Mouse (Mus musculus) hindbrain, embryonic 16.5 days (tissue): ENCODE data around the gene Brd9. TPM values are rescaled to one million over a fixed set of nuclear protein-coding genes. Genes with fewer than 3 reads are reported as not detected.

Source experiments
- ATAC-seq: fragments of 200-750 bp; cut with Nextera tagmentation; 2 replicates; pipeline ENCODE4 v1.8.0; 2017; ENCODE audit warnings: moderate TSS enrichment, moderate library complexity
- H3K27ac ChIP-seq: fragments of 300-500 bp; sonication (generic); 2 replicates; pipeline ENCODE4 v1.5.1; 2014; ENCODE audit warnings: low read depth, mild to moderate bottlenecking, control low read depth, low read length, moderate library complexity
- H3K27me3 ChIP-seq: fragments of 300-500 bp; sonication (generic); replicated peaks from 2 replicates; pipeline ENCODE4 v1.6.1; 2014; ENCODE audit warnings: low read length; ENCODE audit not compliant: control insufficient read depth, insufficient read depth
- H3K36me3 ChIP-seq: fragments of 300-500 bp; sonication (generic); 2 replicates; pipeline ENCODE4 v1.6.1; 2014; ENCODE audit warnings: mild to moderate bottlenecking, low read length, moderate library complexity, mixed read lengths; ENCODE audit not compliant: control insufficient read depth, insufficient read depth
- H3K4me1 ChIP-seq: fragments of 300-500 bp; sonication (generic); 2 replicates; pipeline ENCODE4 v1.6.1; 2014; ENCODE audit warnings: low read depth, low read length; ENCODE audit not compliant: control insufficient read depth, insufficient read depth
- H3K4me2 ChIP-seq: fragments of 300-500 bp; sonication (generic); 2 replicates; pipeline ENCODE4 v1.6.1; 2014; ENCODE audit warnings: mild to moderate bottlenecking, low read length, control low read depth, moderate library complexity
- H3K4me3 ChIP-seq: fragments of 300-500 bp; sonication (generic); 2 replicates; pipeline ENCODE4 v1.5.1; 2014; ENCODE audit warnings: mild to moderate bottlenecking, low read length, control low read depth, moderate library complexity
- H3K9ac ChIP-seq: fragments of 300-500 bp; sonication (generic); 2 replicates; pipeline ENCODE4 v1.6.1; 2014; ENCODE audit warnings: low read depth, mild to moderate bottlenecking, control low read depth, low read length, moderate library complexity
- H3K9me3 ChIP-seq: fragments of 300-500 bp; sonication (generic); 2 replicates; pipeline ENCODE4 v1.6.1; 2014; ENCODE audit warnings: mild to moderate bottlenecking, low read length, moderate library complexity; ENCODE audit not compliant: control insufficient read depth
- WGBS: fragments of 180-500 bp; shearing (Covaris S2); extraction: QIAGEN DNeasy Blood & Tissue Kit; methylation state at CpG from one replicate; pipeline ENCODE4 v1.1.7; 2014; 5-methylcytosine and 5-hydroxymethylcytosine counted together
- polyA plus RNA-seq: library from polyadenylated mRNA; unstranded; fragments of >200 nt; fragmentation: Nextera tagmentation; extraction: Ambion mirVana; gene quantifications from 2 replicates; pipeline ENCODE4 v1.2.1, GENCODE M21; 2015

The Brd9 gene
- polyA plus RNA-seq: 78.4 and 86.8 TPM in 2 replicates

DNA sequence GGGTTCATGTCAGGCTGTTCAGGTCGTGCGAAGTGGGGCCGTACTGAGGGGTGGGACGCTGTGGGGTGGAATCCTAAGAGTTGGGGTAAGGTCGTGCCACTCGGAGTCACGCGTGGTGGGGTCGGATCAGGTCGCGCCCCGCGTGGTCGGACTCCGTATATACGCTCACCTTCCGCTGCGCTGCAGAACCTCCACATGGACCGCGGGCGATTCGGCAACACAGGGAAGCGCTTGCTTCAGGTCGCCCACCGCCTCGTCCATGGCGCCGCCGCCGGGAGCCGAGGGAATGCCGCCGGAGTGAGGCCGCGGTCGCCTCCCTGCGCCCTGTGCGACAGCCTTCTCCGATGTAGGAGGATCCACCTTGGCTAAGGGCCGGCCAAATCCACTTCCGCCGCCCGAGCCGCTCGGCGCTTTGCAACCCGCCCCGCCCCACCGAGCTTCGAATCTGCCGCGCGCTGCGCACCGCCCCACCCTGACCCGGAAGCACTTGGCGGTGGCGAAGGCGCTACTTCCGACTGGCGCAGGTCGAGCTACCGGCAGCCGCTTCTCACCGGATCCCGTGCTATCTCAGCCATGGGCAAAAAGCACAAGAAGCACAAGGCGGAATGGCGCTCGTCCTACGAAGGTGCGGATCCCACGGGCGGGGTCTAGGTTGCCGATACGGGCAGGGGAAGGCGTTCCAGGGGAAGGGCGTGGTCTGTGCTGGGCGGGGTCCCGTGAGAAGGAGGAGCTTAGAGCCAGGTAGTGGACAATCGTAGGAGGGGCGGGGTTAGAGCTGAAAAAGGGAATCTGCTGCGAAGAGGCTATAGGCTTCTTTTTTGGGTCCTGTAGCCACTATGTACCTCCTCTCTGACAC is at the start of gene Brd9, which contains the start of gene Trip13:
Gene Brd9, plus strand, starts transcription at position 491 of the 856 bp plus-strand sequence.
Gene Trip13, minus strand, starts transcription at position 464 of the 856 bp plus-strand sequence.
- Histone ChIP-seq H3K27ac (peak within 1 kb of the TSS; percentile 87), H3K9ac (peak within 1 kb of the TSS; percentile 85), H3K4me2 (peak within 1 kb of the TSS; percentile 79), H3K27me3 (no peaks in the 10 kb centered on the region), H3K4me1 (peaks cover 11% of the 10 kb centered on the region), H3K36me3 (peaks cover 15% of the 10 kb centered on the region), H3K9me3 (no peaks in the 10 kb centered on the region), H3K4me3 (peak within 1 kb of the TSS; percentile 88)
- ATAC-seq: peak; percentile 98
- under 1% methylated on average over 81 of the region's 82 CpGs for WGBS

DNA sequence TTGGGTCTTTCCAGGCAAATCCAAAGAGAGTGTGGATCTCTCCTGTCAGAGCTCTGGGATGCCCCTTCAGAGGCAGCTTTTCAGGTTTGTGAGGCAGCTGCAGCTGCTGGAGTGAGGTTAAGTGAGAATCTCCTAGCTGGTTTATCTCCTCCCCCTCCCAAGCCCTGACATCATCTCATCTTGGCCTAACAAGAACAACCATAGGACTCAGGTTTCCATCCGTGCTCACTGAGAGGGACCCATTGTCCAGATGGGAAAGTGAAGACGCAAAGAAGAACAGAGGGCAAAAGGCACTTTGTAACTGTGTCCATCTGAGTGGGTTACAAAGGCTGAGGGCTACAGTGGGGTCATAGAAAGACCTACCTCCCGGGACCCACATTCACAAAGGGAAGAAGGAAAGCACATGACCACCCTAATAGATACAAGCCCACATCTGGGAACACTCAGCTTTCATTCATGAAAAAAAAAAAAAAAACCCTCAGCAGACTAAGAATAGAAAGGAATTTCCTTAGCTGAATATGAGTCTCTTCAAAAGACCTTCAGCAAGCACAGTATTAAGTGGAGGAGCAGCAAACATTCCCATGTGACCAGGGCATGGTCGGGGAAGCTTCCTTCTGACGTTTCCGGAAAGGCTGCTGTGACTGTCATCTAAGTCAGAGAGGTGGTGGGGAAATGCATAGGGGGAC is 45.0 kb upstream of the Brd9 start:
- H3K4me3 ChIP-seq: no peak overlapping the region
- no peak overlapping the region for H3K4me2 ChIP-seq
- H3K36me3 ChIP-seq: no peaks in the 10 kb centered on the region
- no peaks in the 10 kb centered on the region for H3K4me1 ChIP-seq
- no peak overlapping the region for H3K9ac ChIP-seq
- 64% methylated on average over 6 of the region's 6 CpGs for WGBS
- H3K27ac ChIP-seq: no peak overlapping the region
- H3K27me3 ChIP-seq: no peaks in the 10 kb centered on the region
- ATAC-seq: no peak
- H3K9me3 ChIP-seq: no peaks in the 10 kb centered on the region

DNA sequence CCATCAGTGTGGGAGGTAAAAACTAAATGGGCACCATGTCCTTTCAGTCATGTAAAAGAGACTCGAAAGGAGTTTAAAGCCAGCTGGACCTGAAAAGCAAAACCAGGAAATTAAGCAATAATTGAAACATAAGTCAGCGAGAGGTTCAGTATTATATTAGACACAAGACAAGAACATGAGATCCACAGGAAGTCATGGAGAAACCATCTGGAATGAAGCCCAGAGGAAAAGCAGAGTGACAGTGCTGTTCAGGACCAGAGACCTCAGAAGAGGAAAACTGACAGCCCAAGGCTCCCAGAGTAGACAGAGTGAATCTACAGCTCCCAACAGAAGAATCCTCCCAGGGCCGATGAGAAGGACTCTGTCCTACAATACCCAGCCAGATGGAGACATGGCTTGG is 40.0 kb upstream of the Brd9 start:
- WGBS: 89% methylated on average over 3 of the region's 3 CpGs
- Histone ChIP-seq H3K9me3 (no peaks in the 10 kb centered on the region), H3K27me3 (no peaks in the 10 kb centered on the region), H3K4me1 (no peaks in the 10 kb centered on the region), H3K9ac (no peak overlapping the region), H3K4me2 (no peak overlapping the region), H3K4me3 (no peak overlapping the region), H3K27ac (no peak overlapping the region), H3K36me3 (no peaks in the 10 kb centered on the region)
- ATAC-seq: no peak

DNA sequence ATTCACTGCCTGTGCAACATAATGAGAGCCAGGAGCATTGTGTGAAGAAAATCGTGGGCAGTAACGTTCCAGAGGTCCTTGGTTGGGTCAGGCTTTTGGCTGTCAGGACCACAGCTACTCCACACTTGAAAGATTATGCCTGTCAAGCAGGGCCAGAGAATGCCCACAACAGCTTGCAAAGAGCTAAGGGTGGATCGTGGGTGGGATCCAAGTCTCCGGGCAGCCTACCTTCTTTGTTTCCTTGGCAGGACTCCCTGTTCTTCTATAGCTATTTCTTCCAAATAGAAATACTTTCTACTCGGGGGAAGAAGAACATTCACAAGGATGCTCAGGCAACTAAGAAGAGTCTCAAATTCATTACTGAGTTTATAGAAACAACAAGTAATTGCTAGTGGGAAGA is 30.5 kb upstream of the Brd9 start:
- no peak overlapping the region for H3K9ac ChIP-seq
- peak; percentile 45; the same call in 1 of the 2 replicates for ATAC-seq
- no peaks in the 10 kb centered on the region for H3K27me3 ChIP-seq
- no peak overlapping the region for H3K4me3 ChIP-seq
- no peak overlapping the region for H3K27ac ChIP-seq
- WGBS: 68% methylated on average over 5 of the region's 5 CpGs
- no peak overlapping the region for H3K4me2 ChIP-seq
- H3K4me1 ChIP-seq: no peaks in the 10 kb centered on the region
- H3K9me3 ChIP-seq: no peaks in the 10 kb centered on the region
- no peaks in the 10 kb centered on the region for H3K36me3 ChIP-seq

DNA sequence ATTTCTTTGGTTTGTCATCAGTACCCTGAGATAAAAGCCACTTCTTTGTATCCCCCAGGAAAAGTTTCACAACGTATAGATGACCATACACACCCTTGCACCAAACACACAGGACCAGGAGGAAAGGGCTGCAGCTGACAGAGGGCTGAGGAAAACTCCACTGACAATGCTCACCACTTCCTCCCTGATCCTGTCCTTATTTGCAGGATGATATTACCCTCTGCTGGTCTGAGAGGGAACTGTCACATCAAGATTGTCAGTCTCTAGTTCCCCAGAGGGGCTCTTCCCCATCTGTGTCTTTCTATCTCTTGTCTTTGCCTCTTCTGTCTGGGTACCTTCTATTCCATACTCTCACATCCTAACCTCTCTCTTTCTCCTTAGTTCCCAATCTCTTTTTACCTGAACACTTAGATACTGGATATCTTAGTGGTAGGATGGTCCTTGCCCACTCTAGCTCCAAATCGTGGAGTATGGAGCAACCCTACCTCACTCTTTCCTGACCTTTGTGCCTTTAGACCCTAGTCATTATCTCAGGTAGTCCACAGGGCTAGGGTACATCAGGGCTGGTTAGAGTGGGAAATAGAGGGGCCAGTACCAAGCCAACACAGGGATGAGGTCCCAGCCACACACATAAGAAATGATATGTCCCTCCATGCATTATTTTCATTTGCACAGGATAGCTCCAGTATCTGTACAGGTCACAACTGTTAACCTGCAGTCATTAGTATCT is 29.8 kb upstream of the Brd9 start:
- H3K4me2 ChIP-seq: no peak overlapping the region
- no peaks in the 10 kb centered on the region for H3K27me3 ChIP-seq
- no peaks in the 10 kb centered on the region for H3K4me1 ChIP-seq
- no peaks in the 10 kb centered on the region for H3K36me3 ChIP-seq
- ATAC-seq: peak; percentile 93
- H3K9ac ChIP-seq: no peak overlapping the region
- 60% methylated on average over 2 of the region's 2 CpGs for WGBS
- no peak overlapping the region for H3K4me3 ChIP-seq
- no peaks in the 10 kb centered on the region for H3K9me3 ChIP-seq
- no peak overlapping the region for H3K27ac ChIP-seq

DNA sequence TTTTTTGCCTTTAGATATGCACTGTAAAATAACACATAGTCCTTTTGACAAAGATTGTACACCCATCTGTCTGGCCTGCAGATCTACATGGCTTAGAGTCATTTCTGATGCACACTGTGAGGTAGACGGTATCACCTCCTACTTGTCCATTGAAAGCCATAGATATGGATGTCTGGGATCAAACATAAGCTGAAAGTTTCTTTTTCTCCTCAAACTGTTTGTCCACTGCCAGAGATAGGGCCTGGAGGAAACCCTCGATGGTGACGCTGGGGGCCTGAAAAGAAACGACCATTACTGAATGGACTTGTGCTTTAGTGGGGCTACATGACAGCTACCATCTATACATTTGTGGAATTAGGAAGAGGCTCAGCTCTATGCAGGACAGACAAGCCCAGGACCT is 24.5 kb upstream of the Brd9 start:
- 91% methylated on average over 4 of the region's 4 CpGs for WGBS

DNA sequence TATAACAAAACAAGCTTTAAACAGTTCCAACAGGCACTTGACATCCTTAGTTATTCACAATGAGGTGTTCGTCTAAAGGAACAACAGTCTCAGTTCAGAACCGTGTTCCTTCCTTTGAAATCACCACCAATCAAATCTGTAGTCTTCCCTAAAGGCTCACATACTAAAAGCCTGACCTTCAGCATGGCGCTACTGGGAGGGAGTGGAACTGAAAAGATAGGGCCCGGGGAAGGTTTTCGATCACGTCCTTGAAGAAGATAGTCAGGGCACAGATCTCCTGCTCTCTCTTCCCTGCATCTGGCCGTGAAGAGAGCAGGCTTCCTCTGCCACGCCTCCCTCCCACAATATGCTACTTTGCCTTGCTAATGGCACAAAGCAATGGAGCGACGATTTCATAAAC is 5.4 kb upstream of the Brd9 start:
- Histone ChIP-seq H3K36me3 (no peaks in the 10 kb centered on the region; the same call in 1 of the 2 replicates), H3K4me2 (no peak overlapping the region), H3K9me3 (no peaks in the 10 kb centered on the region), H3K27ac (no peak overlapping the region), H3K27me3 (no peaks in the 10 kb centered on the region), H3K4me3 (no peak overlapping the region), H3K4me1 (peaks cover 4% of the 10 kb centered on the region), H3K9ac (no peak overlapping the region)
- no peak for ATAC-seq
- WGBS: 92% methylated on average over 10 of the region's 10 CpGs

More for the DNA sequence above, 24.5 kb upstream of the Brd9 start:
- Histone ChIP-seq H3K27me3 (no peaks in the 10 kb centered on the region), H3K4me2 (no peak overlapping the region), H3K9me3 (no peaks in the 10 kb centered on the region), H3K4me1 (no peaks in the 10 kb centered on the region), H3K27ac (no peak overlapping the region), H3K36me3 (peaks cover 5% of the 10 kb centered on the region; the same call in 1 of the 2 replicates), H3K9ac (no peak overlapping the region), H3K4me3 (no peak overlapping the region)
- no peak for ATAC-seq

DNA sequence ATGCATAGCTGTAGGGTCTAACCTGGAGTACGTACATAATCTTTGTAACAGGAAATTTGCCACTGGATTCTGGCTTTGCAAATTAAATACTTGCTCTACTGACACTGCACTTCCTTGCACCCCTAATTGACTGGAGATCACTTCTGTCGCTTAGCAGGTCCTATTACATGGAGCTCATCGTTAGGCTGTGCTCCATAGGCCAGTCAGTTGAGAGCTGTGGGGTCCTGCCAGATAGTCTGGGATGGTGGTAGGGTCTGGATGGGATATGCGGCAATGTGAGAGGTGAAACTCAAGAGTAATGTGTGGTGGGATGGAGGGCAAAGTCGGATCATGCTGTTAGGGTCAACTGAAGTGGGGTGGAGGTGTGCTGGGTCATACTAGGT is 682 bp upstream of the Brd9 start:
- Histone ChIP-seq H3K27me3 (no peaks in the 10 kb centered on the region), H3K36me3 (peaks cover 9% of the 10 kb centered on the region), H3K4me3 (peak overlapping the region; percentile 88), H3K9me3 (no peaks in the 10 kb centered on the region), H3K9ac (peak overlapping the region; percentile 85), H3K4me1 (peaks cover 11% of the 10 kb centered on the region), H3K27ac (no peak overlapping the region), H3K4me2 (peak overlapping the region; percentile 79)
- ATAC-seq: peak; percentile 19; the same call in 1 of the 2 replicates
- 15% methylated on average over 5 of the region's 5 CpGs for WGBS
